Mouse (Mus musculus) liver, embryonic 14.5 days (tissue): ENCODE data around the gene Carmil2. TPM values are rescaled to one million over a fixed set of nuclear protein-coding genes. Genes with fewer than 3 reads are reported as not detected.

Experiments used
- ATAC-seq: fragments of 200-750 bp; cut with Nextera tagmentation; 2 replicates; pipeline ENCODE4 v1.8.0; 2017; ENCODE audit warnings: moderate number of reproducible peaks, mild to moderate bottlenecking, moderate library complexity; ENCODE audit not compliant: insufficient read depth
- DNase-seq, 3 experiments: peaks; one replicate each; pipeline ENCODE4 v3.0.0-alpha.2; 2012 to 2013; ENCODE audit warnings: low read depth in 3 of 3, low spot score in 3 of 3
- H3K27ac ChIP-seq: fragments of 300-500 bp; sonication (generic); 2 replicates; pipeline ENCODE4 v1.5.1; 2014; ENCODE audit warnings: moderate library complexity, mild to moderate bottlenecking, control low read depth, inconsistent platforms
- H3K27me3 ChIP-seq: fragments of 300-500 bp; sonication (generic); 2 replicates; pipeline ENCODE4 v1.6.1; 2014; ENCODE audit warnings: mild to moderate bottlenecking, low read length, moderate library complexity; ENCODE audit not compliant: control insufficient read depth, insufficient read depth
- H3K36me3 ChIP-seq: fragments of 300-500 bp; sonication (generic); replicated peaks from 2 replicates; pipeline ENCODE4 v1.6.1; 2014; ENCODE audit warnings: low read depth; ENCODE audit not compliant: control insufficient read depth, insufficient read depth
- H3K4me1 ChIP-seq, 2 experiments: fragments of 200-500 bp in 1 of 2; fragments of 300-500 bp in 1 of 2; sonication (generic) in 1 of 2; replicated peaks; 2 replicates each; pipeline ENCODE4 v1.6.1; 2012 to 2014; ENCODE audit warnings: antibody characterized with exemption in 1 of 2, inconsistent platforms in 1 of 2, low read length in 1 of 2; ENCODE audit not compliant: control insufficient read depth in 2 of 2, insufficient read depth in 2 of 2
- H3K4me2 ChIP-seq: fragments of 300-500 bp; sonication (generic); 2 replicates; pipeline ENCODE4 v1.6.1; 2014; ENCODE audit warnings: low read depth, mild to moderate bottlenecking, control low read depth, moderate library complexity
- H3K4me3 ChIP-seq, 2 experiments: fragments of 200-500 bp in 1 of 2; fragments of 300-500 bp in 1 of 2; sonication (generic) in 1 of 2; 2 replicates each; pipeline ENCODE4 v1.5.1; 2012 to 2014; ENCODE audit warnings: low read depth in 2 of 2, low read length in 2 of 2, mild to moderate bottlenecking in 2 of 2, control low read depth in 1 of 2, inconsistent platforms in 1 of 2, moderate library complexity in 1 of 2; ENCODE audit not compliant: insufficient read depth in 1 of 2
- H3K9ac ChIP-seq: fragments of 300-500 bp; sonication (generic); replicated peaks from 2 replicates; pipeline ENCODE4 v1.6.1; 2014; ENCODE audit warnings: mild to moderate bottlenecking, control low read depth, moderate library complexity
- H3K9me3 ChIP-seq: fragments of 300-500 bp; sonication (generic); 2 replicates; pipeline ENCODE4 v1.6.1; 2016; ENCODE audit warnings: low read length, mixed read lengths; ENCODE audit not compliant: control insufficient read depth
- CTCF ChIP-seq: IDR thresholded peaks from 2 replicates; pipeline ENCODE4 v1.5.1; 2016; ENCODE audit warnings: antibody characterized with exemption, low read depth, control low read depth
- EP300 ChIP-seq: IDR thresholded peaks from 2 replicates; pipeline ENCODE4 v1.6.1; 2016; ENCODE audit warnings: antibody characterized with exemption, low read depth
- WGBS: fragments of 180-500 bp; shearing (Covaris S2); extraction: QIAGEN DNeasy Blood & Tissue Kit; methylation state at CpG from one replicate; pipeline ENCODE4 v1.1.7; 2014; ENCODE audit not compliant: insufficient replicate concordance; 5-methylcytosine and 5-hydroxymethylcytosine counted together
- polyA plus RNA-seq, 2 experiments: library from polyadenylated mRNA; depleted of rRNA in 1 of 2; stranded (reverse) in 1 of 2; unstranded in 1 of 2; fragments of >200 nt; fragmentation: Nextera tagmentation in 1 of 2; extraction: Ambion mirVana in 1 of 2; gene quantifications; 2 replicates each; pipeline versions ENCODE4 v1.2.1 to v1.2.3; 2012 to 2014

The Carmil2 gene
- polyA plus RNA-seq, 2 experiments, result 0.24 to 1.3 TPM

GRCm38 (mm10) chr8:105704955-105705354 lies 18.9 kb downstream of the Carmil2 start:
- Histone ChIP-seq H3K9ac (no peak overlapping the region), H3K27ac (no peak overlapping the region), H3K36me3 (no peaks in the 10 kb centered on the region), H3K4me3 (no peak overlapping the region), H3K4me1 (peaks cover 2 to 20% of the 10 kb centered on the region in 2 experiments; a peak in 3 of 4 replicates), H3K4me2 (no peak overlapping the region), H3K27me3 (no peaks in the 10 kb centered on the region), H3K9me3 (no peaks in the 10 kb centered on the region)
- 73% methylated on average over 6 of the region's 6 CpGs for WGBS
- ATAC-seq (no peak), DNase-seq (no peak)
- TF ChIP-seq CTCF (no peak), EP300 (no peak)

- no peak overlapping the region for H3K27ac ChIP-seq
- no peak overlapping the region for H3K9ac ChIP-seq
- no peak overlapping the region for H3K4me3 ChIP-seq
- ATAC-seq, result no peak
- TF ChIP-seq EP300 (no peak), CTCF (no peak)
- no peaks in the 10 kb centered on the region for H3K9me3 ChIP-seq
- H3K36me3 ChIP-seq, result no peaks in the 10 kb centered on the region
- H3K4me2 ChIP-seq, result no peak overlapping the region; the same call in 1 of the 2 replicates
- 72% methylated on average over 12 of the region's 12 CpGs for WGBS
- H3K27me3 ChIP-seq, result no peaks in the 10 kb centered on the region
- no peak for DNase-seq
- peaks cover 2 to 16% of the 10 kb centered on the region in 2 experiments; a peak in 3 of 4 replicates for H3K4me1 ChIP-seq
Measured at GRCm38 (mm10) chr8:105706426-105706825, 20.4 kb downstream of the Carmil2 start.

- WGBS, result under 1% methylated on average over 55 of the region's 55 CpGs
- Histone ChIP-seq H3K4me1 (peaks cover 0 to 12% of the 10 kb centered on the region in 2 experiments; a peak in 2 of 4 replicates), H3K27me3 (no peaks in the 10 kb centered on the region), H3K4me3 (peak within 1 kb of the TSS; percentile 68 to 74), H3K36me3 (no peaks in the 10 kb centered on the region), H3K9me3 (no peaks in the 10 kb centered on the region), H3K27ac (no peak within 1 kb of the TSS), H3K4me2 (peak within 1 kb of the TSS; percentile 76), H3K9ac (peak within 1 kb of the TSS; percentile 50)
- TF ChIP-seq EP300, result no peak
- no peak for TF ChIP-seq CTCF
- DNase-seq (peak; percentile 72 to 73 (median 73)), ATAC-seq (peak; percentile 75)
Measured at GRCm38 (mm10) chr8:105707498-105708403, 21.7 kb downstream of the Carmil2 start, which contains the start of the genes 4933405L10Rik and Enkd1. TSS of gene 4933405L10Rik (plus strand) at chr8:105707655. TSS of gene Enkd1 (minus strand) at chr8:105708210.

GRCm38 (mm10) chr8:105708675-105709074 lies 22.6 kb downstream of the Carmil2 start:
- peaks cover 0 to 12% of the 10 kb centered on the region in 2 experiments; a peak in 2 of 4 replicates for H3K4me1 ChIP-seq
- H3K27ac ChIP-seq, result no peak overlapping the region
- H3K4me2 ChIP-seq, result no peak overlapping the region
- WGBS, result 77% methylated on average over 8 of the region's 8 CpGs
- no peak for ATAC-seq
- H3K27me3 ChIP-seq, result no peaks in the 10 kb centered on the region
- TF ChIP-seq CTCF (no peak), EP300 (no peak)
- no peaks in the 10 kb centered on the region for H3K9me3 ChIP-seq
- no peak overlapping the region for H3K4me3 ChIP-seq
- DNase-seq, result no peak
- H3K9ac ChIP-seq, result no peak overlapping the region
- no peaks in the 10 kb centered on the region for H3K36me3 ChIP-seq

GRCm38 (mm10) chr8:105709317-105709716 lies 23.2 kb downstream of the Carmil2 start:
- no peak for DNase-seq
- Histone ChIP-seq H3K4me2 (no peak overlapping the region), H3K9me3 (no peaks in the 10 kb centered on the region), H3K4me1 (peaks cover 0 to 12% of the 10 kb centered on the region in 2 experiments; a peak in 2 of 4 replicates), H3K27ac (no peak overlapping the region), H3K4me3 (no peak overlapping the region), H3K9ac (no peak overlapping the region), H3K27me3 (no peaks in the 10 kb centered on the region), H3K36me3 (no peaks in the 10 kb centered on the region)
- WGBS, result 79% methylated on average over 14 of the region's 14 CpGs
- ATAC-seq, result no peak
- TF ChIP-seq EP300, result no peak
- no peak for TF ChIP-seq CTCF
